Mouse (Mus musculus) testis, adult 2 months (tissue): ENCODE results near the gene Ccdc8. TPM values are rescaled to one million over a fixed set of nuclear protein-coding genes. Genes with fewer than 3 reads are reported as not detected.

Source experiments
- H3K27ac ChIP-seq: fragments of 200-500 bp; 2 replicates; pipeline ENCODE4 v1.5.1; 2012; ENCODE audit warnings: low read depth, low read length; ENCODE audit not compliant: control insufficient read depth, insufficient read depth
- H3K27me3 ChIP-seq: fragments of 200-500 bp; 2 replicates; pipeline ENCODE4 v1.6.1; 2012; ENCODE audit warnings: mild to moderate bottlenecking, low read length, moderate library complexity; ENCODE audit not compliant: control insufficient read depth, insufficient read depth
- H3K36me3 ChIP-seq: fragments of 200-500 bp; 2 replicates; pipeline ENCODE4 v1.6.1; 2012; ENCODE audit warnings: mild to moderate bottlenecking, low read length; ENCODE audit not compliant: control insufficient read depth, insufficient read depth
- H3K4me1 ChIP-seq: fragments of 200-500 bp; 2 replicates; pipeline ENCODE4 v1.6.1; 2012; ENCODE audit warnings: low read length; ENCODE audit not compliant: control insufficient read depth, insufficient read depth
- H3K4me3 ChIP-seq: fragments of 200-500 bp; 2 replicates; pipeline ENCODE4 v1.5.1; 2012; ENCODE audit warnings: low read depth, mild to moderate bottlenecking, low read length, moderate library complexity, mixed read lengths; ENCODE audit not compliant: control insufficient read depth
- CTCF ChIP-seq: fragments of 200-500 bp; IDR thresholded peaks from 2 replicates; pipeline ENCODE4 v1.5.1; 2012; ENCODE audit warnings: low read depth, mild to moderate bottlenecking, inconsistent platforms, low read length, moderate library complexity; ENCODE audit not compliant: control insufficient read depth, insufficient read depth, insufficient replicate concordance
- POLR2A ChIP-seq: fragments of 200-500 bp; IDR thresholded peaks from 2 replicates; pipeline ENCODE4 v1.6.1; 2012; ENCODE audit warnings: low read depth, mild to moderate bottlenecking, inconsistent platforms, low read length, moderate library complexity; ENCODE audit not compliant: control insufficient read depth
- polyA plus RNA-seq: library from polyadenylated mRNA; depleted of rRNA; stranded (reverse); fragments of >200 nt; gene quantifications from 2 replicates; pipeline ENCODE4 v1.2.3, GENCODE M21; 2012

Gene Ccdc8
- polyA plus RNA-seq, 1 experiment = 1.6 TPM

- TF ChIP-seq CTCF = no peak
- no peak for TF ChIP-seq POLR2A
- Histone ChIP-seq H3K36me3 (peaks cover 4% of the 10 kb centered on the region), H3K27ac (no peak overlapping the region), H3K4me3 (no peak overlapping the region), H3K27me3 (no peaks in the 10 kb centered on the region), H3K4me1 (no peaks in the 10 kb centered on the region; the same call in 1 of the 2 replicates)
Observed at GRCm38 (mm10) chr7:17017036-17017435, 24.5 kb downstream of the Ccdc8 start.

- no peaks in the 10 kb centered on the region for H3K27me3 ChIP-seq
- peaks cover 4% of the 10 kb centered on the region for H3K36me3 ChIP-seq
- no peak overlapping the region for H3K4me3 ChIP-seq
- H3K27ac ChIP-seq = no peak overlapping the region
- no peaks in the 10 kb centered on the region; the same call in 1 of the 2 replicates for H3K4me1 ChIP-seq
- no peak for TF ChIP-seq CTCF
Observed at GRCm38 (mm10) chr7:17017921-17018320, 25.4 kb downstream of the Ccdc8 start.

- Histone ChIP-seq H3K4me1 (peaks cover 2% of the 10 kb centered on the region), H3K36me3 (peaks cover 4% of the 10 kb centered on the region), H3K27ac (no peak overlapping the region), H3K4me3 (no peak overlapping the region), H3K27me3 (no peaks in the 10 kb centered on the region)
- TF ChIP-seq POLR2A (no peak), CTCF (no peak)
Observed at GRCm38 (mm10) chr7:17019426-17020166, 27.1 kb downstream of the Ccdc8 start.

- no peak overlapping the region for H3K27ac ChIP-seq
- no peak overlapping the region for H3K4me3 ChIP-seq
- TF ChIP-seq CTCF = no peak
- TF ChIP-seq POLR2A = no peak
- H3K4me1 ChIP-seq = peaks cover 18% of the 10 kb centered on the region
- no peaks in the 10 kb centered on the region for H3K27me3 ChIP-seq
- no peaks in the 10 kb centered on the region; the same call in 1 of the 2 replicates for H3K36me3 ChIP-seq
Observed at GRCm38 (mm10) chr7:17022176-17022575, 29.7 kb downstream of the Ccdc8 start.

GRCm38 (mm10) chr7:17023701-17024100, 31.2 kb downstream of the Ccdc8 start:
- Histone ChIP-seq H3K4me1 (peaks cover 18% of the 10 kb centered on the region), H3K27me3 (no peaks in the 10 kb centered on the region), H3K4me3 (no peak overlapping the region), H3K36me3 (no peaks in the 10 kb centered on the region; the same call in 1 of the 2 replicates), H3K27ac (no peak overlapping the region)
- TF ChIP-seq POLR2A (no peak), CTCF (no peak)

- Histone ChIP-seq H3K4me3 (no peak overlapping the region), H3K36me3 (no peaks in the 10 kb centered on the region; the same call in 1 of the 2 replicates), H3K4me1 (peaks cover 18% of the 10 kb centered on the region), H3K27me3 (no peaks in the 10 kb centered on the region), H3K27ac (no peak overlapping the region)
- TF ChIP-seq POLR2A = no peak
- TF ChIP-seq CTCF = no peak
Observed at GRCm38 (mm10) chr7:17024141-17024540, 31.6 kb downstream of the Ccdc8 start.

GRCm38 (mm10) chr7:17024814-17025504, 32.5 kb downstream of the Ccdc8 start:
- H3K4me3 ChIP-seq = no peak overlapping the region
- H3K27me3 ChIP-seq = no peaks in the 10 kb centered on the region
- H3K27ac ChIP-seq = no peak overlapping the region
- no peaks in the 10 kb centered on the region; the same call in 1 of the 2 replicates for H3K36me3 ChIP-seq
- TF ChIP-seq POLR2A (no peak), CTCF (no peak)
- H3K4me1 ChIP-seq = peaks cover 18% of the 10 kb centered on the region
